Mouse (Mus musculus) lung, postnatal 0 days (tissue): Measurements from ENCODE around the gene Rasgef1a. TPM values are rescaled to one million over a fixed set of nuclear protein-coding genes. Genes with fewer than 3 reads are reported as not detected.

Source experiments
- ATAC-seq: fragments of 200-750 bp; cut with Nextera tagmentation; 2 replicates; pipeline ENCODE4 v1.8.0; 2017; ENCODE audit warnings: moderate library complexity
- DNase-seq: peaks from one replicate; pipeline ENCODE4 v3.0.0-alpha.2; 2016; ENCODE audit warnings: low spot score
- H3K27ac ChIP-seq: fragments of 300-500 bp; sonication (generic); 2 replicates; pipeline ENCODE4 v1.5.1; 2014; ENCODE audit warnings: antibody characterized with exemption, mild to moderate bottlenecking, low read length, mixed read lengths
- H3K27me3 ChIP-seq: fragments of 300-500 bp; sonication (generic); replicated peaks from 2 replicates; pipeline ENCODE4 v1.6.1; 2014; ENCODE audit warnings: low read length, mixed read lengths; ENCODE audit not compliant: insufficient read depth
- H3K36me3 ChIP-seq: fragments of 300-500 bp; sonication (generic); 2 replicates; pipeline ENCODE4 v1.6.1; 2014; ENCODE audit warnings: low read length, mixed read lengths; ENCODE audit not compliant: insufficient read depth
- H3K4me1 ChIP-seq: fragments of 300-500 bp; sonication (generic); 2 replicates; pipeline ENCODE4 v1.6.1; 2014; ENCODE audit warnings: antibody characterized with exemption, low read depth, low read length, mixed read lengths; ENCODE audit not compliant: insufficient read depth
- H3K4me2 ChIP-seq: fragments of 300-500 bp; sonication (generic); replicated peaks from 2 replicates; pipeline ENCODE4 v1.6.1; 2014; ENCODE audit warnings: low read depth, mild to moderate bottlenecking, low read length, moderate library complexity, mixed read lengths
- H3K4me3 ChIP-seq: fragments of 300-500 bp; sonication (generic); 2 replicates; pipeline ENCODE4 v1.5.1; 2014; ENCODE audit warnings: low read depth, low read length
- H3K9ac ChIP-seq: fragments of 300-500 bp; sonication (generic); replicated peaks from 2 replicates; pipeline ENCODE4 v1.6.1; 2014; ENCODE audit warnings: low read depth, mild to moderate bottlenecking
- H3K9me3 ChIP-seq: fragments of 300-500 bp; sonication (generic); 2 replicates; pipeline ENCODE4 v1.6.1; 2016; ENCODE audit warnings: low read length, mixed read lengths
- CTCF ChIP-seq: IDR thresholded peaks from 2 replicates; pipeline ENCODE4 v1.5.1; 2016; ENCODE audit warnings: antibody characterized with exemption, mild to moderate bottlenecking
- EP300 ChIP-seq: IDR thresholded peaks from 2 replicates; pipeline ENCODE4 v1.6.1; 2016; ENCODE audit warnings: antibody characterized with exemption, mild to moderate bottlenecking, control low read depth
- WGBS: fragments of 180-500 bp; shearing (Covaris S2); extraction: QIAGEN DNeasy Blood & Tissue Kit; methylation state at CpG from one replicate; pipeline ENCODE4 v1.1.7; 2014; 5-methylcytosine and 5-hydroxymethylcytosine counted together
- polyA plus RNA-seq: library from polyadenylated mRNA; unstranded; fragments of >200 nt; fragmentation: Nextera tagmentation; extraction: Ambion mirVana; gene quantifications from 2 replicates; pipeline ENCODE4 v1.2.1, GENCODE M21; 2015

Gene Rasgef1a
- polyA plus RNA-seq, 1 experiment from 2014 or later = 26.3 TPM

DNA sequence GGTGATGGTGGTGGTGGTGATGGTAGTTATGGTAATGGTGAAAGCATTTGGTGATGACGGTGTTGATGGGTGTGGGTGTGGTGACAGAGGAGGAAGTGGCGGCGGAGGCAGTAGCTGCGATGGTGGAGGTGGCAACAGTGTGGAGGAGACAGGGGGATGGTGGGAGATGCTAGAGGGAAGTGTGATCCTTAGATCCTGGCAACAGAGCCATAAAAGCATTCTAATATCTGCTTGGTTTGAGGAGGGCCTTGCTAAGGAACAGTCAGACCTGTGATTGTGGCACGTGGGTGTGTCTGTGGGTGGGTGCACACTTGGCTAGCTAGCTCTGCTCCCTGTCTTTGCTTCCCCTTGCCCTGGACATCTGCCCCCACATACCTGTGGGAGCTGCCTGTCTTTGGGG, 7.4 kb downstream of the Rasgef1a start:
- no peaks in the 10 kb centered on the region for H3K27me3 ChIP-seq
- no peak for TF ChIP-seq CTCF
- no peak for TF ChIP-seq EP300
- ATAC-seq (no peak), DNase-seq (no peak)
- no peaks in the 10 kb centered on the region for H3K36me3 ChIP-seq
- no peaks in the 10 kb centered on the region for H3K9me3 ChIP-seq
- no peak overlapping the region for H3K27ac ChIP-seq
- 48% methylated on average over 5 of the region's 5 CpGs for WGBS
- H3K4me3 ChIP-seq = no peak overlapping the region
- H3K9ac ChIP-seq = no peak overlapping the region
- H3K4me1 ChIP-seq = no peaks in the 10 kb centered on the region
- H3K4me2 ChIP-seq = no peak overlapping the region

DNA sequence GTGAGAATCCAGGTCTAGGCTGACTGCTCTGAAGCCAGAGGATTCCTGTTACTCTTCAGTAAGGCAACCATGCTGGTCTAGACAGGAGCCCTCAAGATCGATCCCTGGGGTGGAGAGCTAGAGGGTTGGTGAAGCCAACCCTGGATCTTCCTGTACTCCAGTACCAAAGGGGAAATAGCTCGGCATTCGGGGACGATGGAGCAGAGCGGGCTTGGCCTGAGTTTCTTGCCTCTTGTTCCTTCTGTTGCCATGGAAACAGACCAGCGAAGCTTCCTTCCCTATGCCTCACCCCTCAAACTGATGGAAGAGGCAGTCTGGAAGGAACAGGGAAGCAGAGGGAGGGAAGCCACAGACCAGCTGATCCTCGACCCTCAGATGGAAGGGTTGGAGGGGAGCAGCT, 8.3 kb downstream of the Rasgef1a start:
- Histone ChIP-seq H3K4me2 (no peak overlapping the region), H3K9me3 (no peaks in the 10 kb centered on the region), H3K27me3 (no peaks in the 10 kb centered on the region), H3K4me3 (no peak overlapping the region), H3K27ac (no peak overlapping the region), H3K9ac (no peak overlapping the region), H3K36me3 (no peaks in the 10 kb centered on the region), H3K4me1 (no peaks in the 10 kb centered on the region)
- no peak for TF ChIP-seq CTCF
- no peak for TF ChIP-seq EP300
- ATAC-seq = no peak
- no peak for DNase-seq
- 32% methylated on average over 7 of the region's 7 CpGs for WGBS

GRCm38 (mm10) chr6:118022898-118023635, 11.8 kb downstream of the Rasgef1a start:
- Histone ChIP-seq H3K27me3 (no peaks in the 10 kb centered on the region), H3K36me3 (no peaks in the 10 kb centered on the region), H3K27ac (no peak overlapping the region), H3K9me3 (no peaks in the 10 kb centered on the region), H3K4me2 (no peak overlapping the region), H3K9ac (no peak overlapping the region), H3K4me3 (no peak overlapping the region), H3K4me1 (no peaks in the 10 kb centered on the region)
- TF ChIP-seq CTCF (no peak), EP300 (no peak)
- WGBS = 62% methylated on average over 15 of the region's 15 CpGs
- DNase-seq = no peak
- no peak for ATAC-seq

GRCm38 (mm10) chr6:118027036-118027435, 15.8 kb downstream of the Rasgef1a start:
- Histone ChIP-seq H3K36me3 (no peaks in the 10 kb centered on the region), H3K4me1 (no peaks in the 10 kb centered on the region), H3K4me3 (no peak overlapping the region), H3K9ac (no peak overlapping the region), H3K4me2 (no peak overlapping the region), H3K9me3 (no peaks in the 10 kb centered on the region), H3K27ac (no peak overlapping the region), H3K27me3 (no peaks in the 10 kb centered on the region)
- DNase-seq (no peak), ATAC-seq (no peak)
- no peak for TF ChIP-seq EP300
- TF ChIP-seq CTCF = no peak
- 69% methylated on average over 3 of the region's 3 CpGs for WGBS

GRCm38 (mm10) chr6:118031467-118031866, 20.2 kb downstream of the Rasgef1a start:
- ATAC-seq = peak; percentile 30

GRCm38 (mm10) chr6:118035639-118036038, 24.4 kb downstream of the Rasgef1a start:
- H3K27ac ChIP-seq = peak overlapping the region; percentile 83
- no peak overlapping the region for H3K4me2 ChIP-seq
- H3K36me3 ChIP-seq = no peaks in the 10 kb centered on the region
- peak; percentile 77 for ATAC-seq
- 58% methylated on average over 6 of the region's 6 CpGs for WGBS
- H3K4me1 ChIP-seq = peaks cover 5% of the 10 kb centered on the region; the same call in 1 of the 2 replicates
- no peak for TF ChIP-seq CTCF
- no peak for TF ChIP-seq EP300
- no peak overlapping the region for H3K9ac ChIP-seq
- no peak overlapping the region for H3K4me3 ChIP-seq
- no peaks in the 10 kb centered on the region for H3K27me3 ChIP-seq
- peak; percentile 37 for DNase-seq
- H3K9me3 ChIP-seq = no peaks in the 10 kb centered on the region

More at GRCm38 (mm10) chr6:118031467-118031866, 20.2 kb downstream of the Rasgef1a start:
- H3K9me3 ChIP-seq = no peaks in the 10 kb centered on the region
- no peaks in the 10 kb centered on the region for H3K36me3 ChIP-seq
- no peak overlapping the region for H3K4me2 ChIP-seq
- DNase-seq = peak; percentile 49
- H3K4me1 ChIP-seq = peaks cover 2% of the 10 kb centered on the region; the same call in 1 of the 2 replicates
- H3K9ac ChIP-seq = no peak overlapping the region
- no peaks in the 10 kb centered on the region for H3K27me3 ChIP-seq
- no peak overlapping the region for H3K4me3 ChIP-seq
- 50% methylated on average over 1 of the region's 1 CpGs for WGBS
- TF ChIP-seq EP300 = peak; percentile 64
- no peak for TF ChIP-seq CTCF
- H3K27ac ChIP-seq = no peak overlapping the region
